Mouse (Mus musculus): ENCODE data around the gene Prrx1.
A peak's percentile ranks its signal among the peaks of the same experiment; 100 is the strongest.

The Prrx1 gene

GRCm38 (mm10) chr1:163313101-163313773 is at the start of gene Prrx1:
Prrx1 (minus strand) TSS chr1:163313710.
- no peak for DNase-seq

GRCm38 (mm10) chr1:163362202-163362601 is 48.7 kb upstream of the Prrx1 start:
- DNase-seq: no peak

- no peak for DNase-seq
Observed at GRCm38 (mm10) chr1:163361376-163361775, 47.9 kb upstream of the Prrx1 start.

- no peak for DNase-seq
Observed at GRCm38 (mm10) chr1:163360796-163361195, 47.3 kb upstream of the Prrx1 start.

- no peak for DNase-seq
Observed at GRCm38 (mm10) chr1:163359521-163359920, 46.0 kb upstream of the Prrx1 start.

- DNase-seq: no peak
Observed at GRCm38 (mm10) chr1:163358165-163358564, 44.7 kb upstream of the Prrx1 start.

GRCm38 (mm10) chr1:163357733-163358132 is 44.2 kb upstream of the Prrx1 start:
- no peak for DNase-seq

GRCm38 (mm10) chr1:163356167-163356566 is 42.7 kb upstream of the Prrx1 start:
- no peak for DNase-seq

- no peak for DNase-seq
Observed at GRCm38 (mm10) chr1:163355626-163356156, 42.2 kb upstream of the Prrx1 start.

- DNase-seq: no peak
Observed at GRCm38 (mm10) chr1:163350988-163351387, 37.5 kb upstream of the Prrx1 start.

- no peak for DNase-seq
Observed at GRCm38 (mm10) chr1:163345541-163345940, 32.0 kb upstream of the Prrx1 start.

GRCm38 (mm10) chr1:163344931-163345330 is 31.4 kb upstream of the Prrx1 start:
- no peak for DNase-seq

- no peak for DNase-seq
Observed at GRCm38 (mm10) chr1:163339219-163339561, 25.7 kb upstream of the Prrx1 start.

GRCm38 (mm10) chr1:163338525-163339218 is 25.2 kb upstream of the Prrx1 start:
- no peak for DNase-seq

GRCm38 (mm10) chr1:163337821-163338220 is 24.3 kb upstream of the Prrx1 start:
- no peak for DNase-seq

GRCm38 (mm10) chr1:163327279-163327678 is 13.8 kb upstream of the Prrx1 start:
- DNase-seq: no peak

GRCm38 (mm10) chr1:163319669-163320571 is 6.4 kb upstream of the Prrx1 start:
- DNase-seq: no peak

GRCm38 (mm10) chr1:163316920-163317319 is 3.4 kb upstream of the Prrx1 start:
- no peak for DNase-seq

GRCm38 (mm10) chr1:163314829-163315301 is 1.4 kb upstream of the Prrx1 start:
- DNase-seq: no peak

- peak; percentile 15 for DNase-seq
Observed at GRCm38 (mm10) chr1:163313921-163314725, 613 bp upstream of the Prrx1 start.

GRCm38 (mm10) chr1:163311861-163312811 is 1.4 kb downstream of the Prrx1 start:
- DNase-seq: peak; percentile 7

Measured in kidney, adult 9 months (tissue).